Mouse (Mus musculus) C2C12 (cell line): ENCODE measurements at regions not wholly inside any gene's neighbourhood (a gene's known extent, or its start where the extent isn't known, plus 50 kb on each side); places are given as distances from the start of the nearest gene placed in this dataset.

Source experiments
- CEBPB ChIP-seq: IDR thresholded peaks from one replicate; pipeline ENCODE4 v1.6.1; 2011; ENCODE audit warnings: low read depth, mild to moderate bottlenecking, control low read depth, moderate library complexity
- CTCF ChIP-seq: IDR thresholded peaks from one replicate; pipeline ENCODE4 v1.5.1; 2011; ENCODE audit not compliant: control insufficient read depth, insufficient read depth, insufficient read length
- FOSL1 ChIP-seq: IDR thresholded peaks from one replicate; pipeline ENCODE4 v1.8.0; 2011; ENCODE audit warnings: mild to moderate bottlenecking, low read length; ENCODE audit not compliant: poor library complexity, insufficient read depth, severe bottlenecking
- MAX ChIP-seq: IDR thresholded peaks from one replicate; pipeline ENCODE4 v1.6.1; 2011; ENCODE audit warnings: mild to moderate bottlenecking, control low read depth
- MYOD1 ChIP-seq: IDR thresholded peaks from one replicate; pipeline ENCODE4 v1.6.1; 2011; ENCODE audit warnings: low read depth; ENCODE audit not compliant: control insufficient read depth, insufficient read length
- MYOG ChIP-seq: IDR thresholded peaks from one replicate; pipeline ENCODE4 v1.6.1; 2011; ENCODE audit not compliant: control insufficient read depth, insufficient read length; ENCODE audit errors: extremely low read depth
- USF1 ChIP-seq: IDR thresholded peaks from one replicate; pipeline ENCODE4 v1.6.1; 2011; ENCODE audit warnings: low read depth, mild to moderate bottlenecking, control low read depth, moderate library complexity

DNA sequence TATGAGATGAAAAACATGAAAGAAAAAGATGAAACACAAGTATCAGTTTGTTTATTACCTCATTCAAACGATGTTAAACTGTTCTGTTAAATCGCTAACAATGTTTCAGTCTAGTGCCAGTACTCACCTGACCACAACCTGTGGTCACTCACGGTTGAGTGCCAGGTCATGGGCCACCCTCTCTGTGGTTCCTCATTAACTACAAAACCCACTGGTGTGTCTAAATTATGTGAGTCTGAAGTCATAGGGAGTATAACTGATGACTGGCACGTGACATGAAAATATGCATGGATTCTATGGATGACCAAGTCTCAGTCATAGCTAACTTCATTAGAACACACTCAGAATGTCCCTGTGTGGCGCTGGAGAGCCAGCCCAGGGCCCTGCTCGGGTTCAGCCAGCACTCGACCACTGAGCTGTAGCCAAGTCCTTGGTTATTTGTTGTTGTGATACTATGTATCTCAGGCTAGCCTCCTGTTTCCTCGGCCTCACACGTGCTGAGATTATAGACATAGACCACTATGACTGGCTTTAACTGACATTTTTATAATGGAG is 89.8 kb downstream of the Erv3 start:
- TF ChIP-seq USF1 (no peak), CTCF (no peak), MYOG (no peak), FOSL1 (no peak), MAX (no peak), CEBPB (no peak), MYOD1 (no peak)
